Mouse (Mus musculus) thymus, adult 2 months (tissue): ENCODE data around the gene Catsperd. TPM values are rescaled to one million over a fixed set of nuclear protein-coding genes. Genes with fewer than 3 reads are reported as not detected.

Experiments used
- DNase-seq: peaks from one replicate; pipeline ENCODE4 v3.0.0; 2021
- H3K27ac ChIP-seq: fragments of 200-500 bp; 2 replicates; pipeline ENCODE4 v1.5.1; 2012; ENCODE audit warnings: low read length, control low read depth; ENCODE audit not compliant: control insufficient read depth, insufficient read depth
- H3K27me3 ChIP-seq: fragments of 200-500 bp; 2 replicates; pipeline ENCODE4 v1.6.1; 2012; ENCODE audit warnings: mild to moderate bottlenecking, low read length, moderate library complexity, mixed read lengths; ENCODE audit not compliant: control insufficient read depth, insufficient read depth
- H3K36me3 ChIP-seq: fragments of 200-500 bp; 2 replicates; pipeline ENCODE4 v1.6.1; 2012; ENCODE audit warnings: mild to moderate bottlenecking, low read length, moderate library complexity; ENCODE audit not compliant: control insufficient read depth, insufficient read depth
- H3K4me1 ChIP-seq: fragments of 200-500 bp; replicated peaks from 2 replicates; pipeline ENCODE4 v1.6.1; 2012; ENCODE audit warnings: low read length; ENCODE audit not compliant: control insufficient read depth, insufficient read depth
- H3K4me3 ChIP-seq: fragments of 200-500 bp; 2 replicates; pipeline ENCODE4 v1.5.1; 2012; ENCODE audit warnings: mild to moderate bottlenecking, low read length, control low read depth, moderate library complexity; ENCODE audit not compliant: control insufficient read depth, insufficient read depth
- CTCF ChIP-seq: fragments of 200-500 bp; IDR thresholded peaks from 2 replicates; pipeline ENCODE4 v1.5.1; 2012; ENCODE audit warnings: mild to moderate bottlenecking, control low read depth, low read length, moderate library complexity, borderline replicate concordance; ENCODE audit not compliant: control insufficient read depth, poor library complexity, insufficient read depth; ENCODE audit errors: extremely low read depth
- POLR2A ChIP-seq: fragments of 200-500 bp; IDR thresholded peaks from 2 replicates; pipeline ENCODE4 v1.6.1; 2012; ENCODE audit warnings: mild to moderate bottlenecking, low read length, control low read depth, moderate library complexity; ENCODE audit not compliant: control insufficient read depth, poor library complexity, insufficient read depth; ENCODE audit errors: extremely low read depth
- WGBS: fragments of 180-500 bp; shearing (Covaris S2); methylation state at CpG from one replicate; pipeline ENCODE4 v1.1.7; 2018; 5-methylcytosine and 5-hydroxymethylcytosine counted together
- polyA plus RNA-seq: library from polyadenylated mRNA; depleted of rRNA; stranded (reverse); fragments of >200 nt; gene quantifications from 2 replicates; pipeline ENCODE4 v1.2.3, GENCODE M21; 2012

Gene Catsperd
- polyA plus RNA-seq, 1 experiment: 0.51 TPM

- no peaks in the 10 kb centered on the region for H3K4me1 ChIP-seq
- WGBS: 84% methylated on average over 6 of the region's 6 CpGs
- no peaks in the 10 kb centered on the region for H3K27me3 ChIP-seq
- no peak overlapping the region for H3K4me3 ChIP-seq
- no peaks in the 10 kb centered on the region for H3K36me3 ChIP-seq
- H3K27ac ChIP-seq: no peak overlapping the region
- no peak for DNase-seq
- TF ChIP-seq CTCF (no peak), POLR2A (no peak)
Measured at GRCm38 (mm10) chr17:56634023-56634422, 6.1 kb downstream of the Catsperd start.

DNA sequence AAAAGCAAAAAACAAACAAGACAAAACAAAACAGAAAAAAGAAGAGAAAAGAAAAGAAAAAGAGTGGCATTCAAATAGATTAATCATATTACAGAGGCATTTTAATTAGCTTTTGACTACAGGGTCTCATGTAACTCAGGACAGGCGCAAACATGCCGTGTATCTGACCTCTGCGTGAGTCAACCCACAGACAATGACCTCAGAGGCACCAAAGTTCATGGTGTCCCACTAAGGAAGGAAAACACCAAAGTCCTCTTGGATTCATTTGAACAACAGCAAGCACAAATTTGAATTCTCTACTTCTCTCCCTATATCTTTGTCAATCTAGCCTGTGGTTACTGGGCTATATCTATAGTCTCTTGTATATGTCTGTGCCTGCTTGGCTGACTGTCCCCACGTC lies 15.3 kb downstream of the Catsperd start:
- no peak for DNase-seq
- no peak for TF ChIP-seq CTCF
- TF ChIP-seq POLR2A: no peak
- Histone ChIP-seq H3K4me1 (no peaks in the 10 kb centered on the region), H3K27me3 (no peaks in the 10 kb centered on the region), H3K4me3 (no peak overlapping the region), H3K27ac (no peak overlapping the region), H3K36me3 (no peaks in the 10 kb centered on the region)
- WGBS: 91% methylated on average over 4 of the region's 4 CpGs

DNA sequence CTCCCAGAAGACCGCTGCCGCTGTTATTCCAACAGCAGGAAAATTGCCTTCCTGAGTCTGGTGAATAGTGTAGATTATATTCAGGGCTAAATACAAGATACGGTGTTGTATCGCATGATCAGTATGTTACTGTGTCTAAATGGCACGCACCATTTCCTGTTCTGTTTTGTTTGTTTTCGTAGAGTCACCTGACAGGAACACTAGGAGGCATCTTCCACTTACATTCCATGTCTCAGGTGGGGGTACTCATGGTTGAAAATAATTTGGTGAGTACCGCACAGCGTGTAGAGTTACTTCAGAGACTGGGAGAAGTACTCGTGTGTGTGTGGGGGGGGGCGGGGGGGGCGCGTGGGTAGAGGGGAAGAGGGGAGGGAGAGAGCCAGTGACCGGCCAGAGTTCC lies 19.6 kb downstream of the Catsperd start:
- no peak for DNase-seq
- Histone ChIP-seq H3K36me3 (no peaks in the 10 kb centered on the region), H3K4me3 (no peak overlapping the region), H3K27me3 (no peaks in the 10 kb centered on the region), H3K27ac (no peak overlapping the region), H3K4me1 (no peaks in the 10 kb centered on the region)
- TF ChIP-seq POLR2A (no peak), CTCF (no peak)
- WGBS: 45% methylated on average over 13 of the region's 13 CpGs

GRCm38 (mm10) chr17:56651801-56652200 lies 23.9 kb downstream of the Catsperd start:
- H3K4me3 ChIP-seq: no peak overlapping the region
- H3K4me1 ChIP-seq: no peaks in the 10 kb centered on the region
- H3K36me3 ChIP-seq: no peaks in the 10 kb centered on the region
- no peaks in the 10 kb centered on the region for H3K27me3 ChIP-seq
- 48% methylated on average over 10 of the region's 10 CpGs for WGBS
- no peak for DNase-seq
- no peak for TF ChIP-seq POLR2A
- no peak for TF ChIP-seq CTCF
- no peak overlapping the region for H3K27ac ChIP-seq

GRCm38 (mm10) chr17:56654771-56655170 lies 26.8 kb downstream of the Catsperd start:
- H3K36me3 ChIP-seq: no peaks in the 10 kb centered on the region
- WGBS: 81% methylated on average over 2 of the region's 2 CpGs
- TF ChIP-seq CTCF (no peak), POLR2A (no peak)
- H3K27me3 ChIP-seq: no peaks in the 10 kb centered on the region
- DNase-seq: no peak
- H3K27ac ChIP-seq: no peak overlapping the region
- H3K4me3 ChIP-seq: no peak overlapping the region
- no peaks in the 10 kb centered on the region for H3K4me1 ChIP-seq

DNA sequence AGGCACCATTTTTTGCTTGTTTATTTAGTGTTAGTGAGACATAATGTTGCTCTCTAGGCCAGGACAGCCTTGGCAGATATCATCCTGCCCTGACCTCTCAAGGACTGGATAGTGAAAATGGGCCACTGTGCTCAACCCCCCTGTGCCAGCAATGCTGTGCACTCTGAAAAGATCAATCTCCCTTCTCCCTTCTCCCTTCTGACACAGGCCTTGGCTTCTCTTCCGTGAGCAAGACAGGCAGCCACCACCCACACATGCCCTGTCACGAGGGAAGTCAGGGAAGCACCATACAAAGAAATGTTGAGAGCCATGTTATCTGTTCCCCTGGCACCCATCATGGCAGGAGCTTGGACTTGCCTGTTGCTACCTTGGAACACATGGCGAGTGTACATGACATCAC lies 27.4 kb downstream of the Catsperd start:
- Histone ChIP-seq H3K27me3 (no peaks in the 10 kb centered on the region), H3K4me1 (no peaks in the 10 kb centered on the region), H3K27ac (no peak overlapping the region), H3K36me3 (no peaks in the 10 kb centered on the region), H3K4me3 (no peak overlapping the region)
- no peak for DNase-seq
- 77% methylated on average over 3 of the region's 3 CpGs for WGBS
- TF ChIP-seq POLR2A: no peak
- TF ChIP-seq CTCF: no peak

DNA sequence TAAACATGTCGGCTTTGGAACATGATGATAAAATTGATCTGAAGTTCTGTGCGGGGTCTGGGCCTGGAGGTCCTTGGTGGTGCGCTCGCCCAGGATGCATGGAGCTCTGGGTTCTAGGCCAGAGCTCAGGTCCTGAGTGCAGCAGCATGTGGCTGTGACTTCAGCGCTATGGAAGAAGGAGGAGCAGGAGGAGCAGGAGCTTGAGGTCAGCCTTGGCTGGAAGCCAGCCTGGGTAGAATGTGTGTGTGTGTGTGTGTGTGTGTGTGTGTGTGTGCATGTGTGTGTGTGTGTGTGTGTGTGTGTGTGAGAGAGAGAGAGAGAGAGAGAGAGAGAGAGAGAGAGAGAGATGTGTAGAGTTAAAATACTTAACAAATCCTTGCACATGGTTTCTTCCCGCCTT lies 28.2 kb downstream of the Catsperd start:
- H3K27ac ChIP-seq: no peak overlapping the region
- no peaks in the 10 kb centered on the region for H3K36me3 ChIP-seq
- H3K4me3 ChIP-seq: no peak overlapping the region
- DNase-seq: no peak
- no peaks in the 10 kb centered on the region for H3K27me3 ChIP-seq
- no peaks in the 10 kb centered on the region for H3K4me1 ChIP-seq
- no peak for TF ChIP-seq POLR2A
- TF ChIP-seq CTCF: no peak
- WGBS: 85% methylated on average over 6 of the region's 6 CpGs
